Mouse (Mus musculus) heart, postnatal 0 days (tissue): ENCODE measurements around the gene Zpbp.

ENCODE experiments used
- CTCF ChIP-seq: IDR thresholded peaks from 2 replicates; pipeline ENCODE4 v1.5.1; 2016; ENCODE audit warnings: antibody characterized with exemption, control low read depth, low read depth
- EP300 ChIP-seq: IDR thresholded peaks from 2 replicates; pipeline ENCODE4 v1.6.1; 2016; ENCODE audit warnings: antibody characterized with exemption, low read depth

- no peak for TF ChIP-seq EP300
- TF ChIP-seq CTCF = no peak
These were observed 47.2 kb upstream of the Zpbp start for GRCm38 (mm10) chr11:11509413-11509812.
